Mouse (Mus musculus) bone marrow, adult 2 months (tissue): ENCODE results near the gene Clec4e. TPM values are rescaled to one million over a fixed set of nuclear protein-coding genes. Genes with fewer than 3 reads are reported as not detected.
"Not testable (repeated sequence)": the region's sequence is repeated elsewhere in the genome, so short reads cannot be mapped to it uniquely, and the experiment has no call there.

ENCODE experiments used
- H3K27ac ChIP-seq: fragments of 200-500 bp; 2 replicates; pipeline ENCODE4 v1.5.1; 2012; ENCODE audit warnings: low read depth, mild to moderate bottlenecking, control low read depth, inconsistent platforms, low read length; ENCODE audit not compliant: control insufficient read depth, poor library complexity, insufficient read depth
- H3K4me1 ChIP-seq: fragments of 200-500 bp; 2 replicates; pipeline ENCODE4 v1.6.1; 2011; ENCODE audit warnings: low read length; ENCODE audit not compliant: control insufficient read depth, insufficient read depth
- H3K4me3 ChIP-seq: fragments of 200-500 bp; replicated peaks from 2 replicates; pipeline ENCODE3; 2011; ENCODE audit warnings: mild to moderate bottlenecking, low read depth, low read length, control low read depth; ENCODE audit not compliant: control insufficient read depth
- CTCF ChIP-seq: fragments of 200-500 bp; IDR thresholded peaks from 2 replicates; pipeline ENCODE4 v1.5.1; 2011; ENCODE audit warnings: low read length, control low read depth; ENCODE audit not compliant: control insufficient read depth, insufficient read depth
- POLR2A ChIP-seq: fragments of 200-500 bp; IDR thresholded peaks from 2 replicates; pipeline ENCODE4 v1.6.1; 2011; ENCODE audit warnings: low read depth, mild to moderate bottlenecking, control low read depth, low read length, borderline replicate concordance; ENCODE audit not compliant: control insufficient read depth
- WGBS: fragments of 180-500 bp; shearing (Covaris S2); methylation state at CpG from one replicate; pipeline ENCODE4 v1.1.7; 2018; 5-methylcytosine and 5-hydroxymethylcytosine counted together
- polyA plus RNA-seq: library from polyadenylated mRNA; stranded (reverse); fragments of >200 nt; gene quantifications from 2 replicates; pipeline ENCODE4 v1.2.4, GENCODE M21; 2011; ENCODE audit warnings: low replicate concordance; ENCODE audit not compliant: missing spikeins, insufficient read depth, insufficient read length

Gene Clec4e
- polyA plus RNA-seq, 1 experiment, result 12.4 TPM

- TF ChIP-seq CTCF, result no peak
- Histone ChIP-seq H3K27ac (no peak overlapping the region), H3K4me3 (no peak overlapping the region), H3K4me1 (peaks cover 2% of the 10 kb centered on the region)
- WGBS, result 5% methylated on average over 5 of the region's 5 CpGs
Observed at GRCm38 (mm10) chr6:123266945-123267344, 22.7 kb downstream of the Clec4e start.

- Histone ChIP-seq H3K4me1 (peaks cover 2% of the 10 kb centered on the region; the same call in 1 of the 2 replicates), H3K4me3 (no peak overlapping the region), H3K27ac (peak overlapping the region; percentile 39; the same call in 1 of the 2 replicates)
- 57% methylated on average over 4 of the region's 4 CpGs for WGBS
- no peak for TF ChIP-seq CTCF
- TF ChIP-seq POLR2A, result no peak
Observed at GRCm38 (mm10) chr6:123265809-123266208, 23.9 kb downstream of the Clec4e start.

GRCm38 (mm10) chr6:123264194-123264593, 25.5 kb downstream of the Clec4e start:
- peak overlapping the region; percentile 52 for H3K4me3 ChIP-seq
- TF ChIP-seq POLR2A (no peak), CTCF (no peak)
- peaks cover 2% of the 10 kb centered on the region; the same call in 1 of the 2 replicates for H3K4me1 ChIP-seq
- WGBS, result 51% methylated on average over 3 of the region's 3 CpGs
- H3K27ac ChIP-seq, result 0 out of 2 replicates have a peak overlapping the region, but pooled peaks have one; percentile 3

- no peak for TF ChIP-seq CTCF
- no peak for TF ChIP-seq POLR2A
- H3K4me1 ChIP-seq, result peaks cover 2% of the 10 kb centered on the region; the same call in 1 of the 2 replicates
- WGBS, result 13% methylated on average over 4 of the region's 4 CpGs
- peak within 1 kb of the TSS; percentile 27; the same call in 1 of the 2 replicates for H3K27ac ChIP-seq
- H3K4me3 ChIP-seq, result peak within 1 kb of the TSS; percentile 47
Observed at GRCm38 (mm10) chr6:123261555-123262161, 28.0 kb downstream of the Clec4e start, which contains the start of gene Clec4d. Clec4d (plus strand) TSS chr6:123262111.

GRCm38 (mm10) chr6:123260868-123261267, 28.8 kb downstream of the Clec4e start:
- no peak overlapping the region for H3K27ac ChIP-seq
- 81% methylated on average over 1 of the region's 1 CpGs for WGBS
- no peak overlapping the region for H3K4me3 ChIP-seq
- no peak for TF ChIP-seq POLR2A
- no peak for TF ChIP-seq CTCF
- peaks cover 2% of the 10 kb centered on the region; the same call in 1 of the 2 replicates for H3K4me1 ChIP-seq

- TF ChIP-seq CTCF (no peak), POLR2A (no peak)
- H3K27ac ChIP-seq, result peak overlapping the region; percentile 74; the same call in 1 of the 2 replicates
- WGBS, result 19% methylated on average over 4 of the region's 4 CpGs
Observed at GRCm38 (mm10) chr6:123259889-123260603, 29.6 kb downstream of the Clec4e start.

GRCm38 (mm10) chr6:123258946-123259345, 30.7 kb downstream of the Clec4e start:
- H3K27ac ChIP-seq, result no peak overlapping the region
- peaks cover 1% of the 10 kb centered on the region; the same call in 1 of the 2 replicates for H3K4me1 ChIP-seq
- H3K4me3 ChIP-seq, result no peak overlapping the region
- no peak for TF ChIP-seq CTCF
- TF ChIP-seq POLR2A, result no peak
- WGBS, result 81% methylated on average over 3 of the region's 3 CpGs

More at GRCm38 (mm10) chr6:123259889-123260603, 29.6 kb downstream of the Clec4e start:
- Histone ChIP-seq H3K4me1 (peaks cover 2% of the 10 kb centered on the region; the same call in 1 of the 2 replicates), H3K4me3 (no peak overlapping the region)

- Histone ChIP-seq H3K4me1 (no peaks in the 10 kb centered on the region; the same call in 1 of the 2 replicates), H3K27ac (no peak overlapping the region), H3K4me3 (no peak overlapping the region)
- TF ChIP-seq CTCF, result no peak
- no peak for TF ChIP-seq POLR2A
Observed at GRCm38 (mm10) chr6:123252735-123253134, 36.9 kb downstream of the Clec4e start.

- TF ChIP-seq CTCF, result peak; percentile 18; the same call in 1 of the 2 replicates
- not testable (repeated sequence) for H3K4me3 ChIP-seq, H3K4me1 ChIP-seq, H3K27ac ChIP-seq
- 16% methylated on average over 2 of the region's 2 CpGs for WGBS
Observed at GRCm38 (mm10) chr6:123248862-123249261, 40.8 kb downstream of the Clec4e start.
